Mouse (Mus musculus) midbrain, embryonic 15.5 days (tissue): ENCODE data around the gene Blvrb. TPM values are rescaled to one million over a fixed set of nuclear protein-coding genes. Genes with fewer than 3 reads are reported as not detected.
A peak's percentile ranks its signal among the peaks of the same experiment; 100 is the strongest.

Source experiments
- ATAC-seq: fragments of 200-750 bp; cut with Nextera tagmentation; replicated peaks from 2 replicates; pipeline ENCODE4 v1.8.0; 2017; ENCODE audit warnings: moderate TSS enrichment
- H3K27ac ChIP-seq: fragments of 300-500 bp; sonication (generic); 2 replicates; pipeline ENCODE4 v1.5.1; 2015; ENCODE audit warnings: mild to moderate bottlenecking, inconsistent platforms
- H3K27me3 ChIP-seq: fragments of 300-500 bp; sonication (generic); replicated peaks from 2 replicates; pipeline ENCODE4 v1.6.1; 2015; ENCODE audit warnings: inconsistent platforms
- H3K36me3 ChIP-seq: fragments of 300-500 bp; sonication (generic); replicated peaks from 2 replicates; pipeline ENCODE4 v1.6.1; 2015; ENCODE audit warnings: inconsistent platforms
- H3K4me1 ChIP-seq: fragments of 300-500 bp; sonication (generic); 2 replicates; pipeline ENCODE4 v1.6.1; 2015; ENCODE audit warnings: inconsistent platforms
- H3K4me2 ChIP-seq: fragments of 300-500 bp; sonication (generic); 2 replicates; pipeline ENCODE4 v1.6.1; 2015; ENCODE audit warnings: inconsistent platforms, mild to moderate bottlenecking, moderate library complexity
- H3K4me3 ChIP-seq: fragments of 300-500 bp; sonication (generic); 2 replicates; pipeline ENCODE4 v1.5.1; 2015; ENCODE audit warnings: mild to moderate bottlenecking, inconsistent platforms
- H3K9ac ChIP-seq: fragments of 300-500 bp; sonication (generic); 2 replicates; pipeline ENCODE4 v1.6.1; 2015; ENCODE audit warnings: mild to moderate bottlenecking, inconsistent platforms
- H3K9me3 ChIP-seq: fragments of 300-500 bp; sonication (generic); 2 replicates; pipeline ENCODE4 v1.6.1; 2016; ENCODE audit warnings: inconsistent platforms
- WGBS: fragments of 180-500 bp; shearing (Covaris S2); methylation state at CpG from one replicate; pipeline ENCODE4 v1.1.7; 2015; ENCODE audit warnings: mixed read lengths; 5-methylcytosine and 5-hydroxymethylcytosine counted together
- polyA plus RNA-seq: library from polyadenylated mRNA; unstranded; fragments of >200 nt; fragmentation: Nextera tagmentation; extraction: Ambion mirVana; gene quantifications from 2 replicates; pipeline ENCODE4 v1.2.1, GENCODE M21; 2015

The Blvrb gene
- polyA plus RNA-seq, 1 experiment from 2014 or later = 17.9 TPM

DNA sequence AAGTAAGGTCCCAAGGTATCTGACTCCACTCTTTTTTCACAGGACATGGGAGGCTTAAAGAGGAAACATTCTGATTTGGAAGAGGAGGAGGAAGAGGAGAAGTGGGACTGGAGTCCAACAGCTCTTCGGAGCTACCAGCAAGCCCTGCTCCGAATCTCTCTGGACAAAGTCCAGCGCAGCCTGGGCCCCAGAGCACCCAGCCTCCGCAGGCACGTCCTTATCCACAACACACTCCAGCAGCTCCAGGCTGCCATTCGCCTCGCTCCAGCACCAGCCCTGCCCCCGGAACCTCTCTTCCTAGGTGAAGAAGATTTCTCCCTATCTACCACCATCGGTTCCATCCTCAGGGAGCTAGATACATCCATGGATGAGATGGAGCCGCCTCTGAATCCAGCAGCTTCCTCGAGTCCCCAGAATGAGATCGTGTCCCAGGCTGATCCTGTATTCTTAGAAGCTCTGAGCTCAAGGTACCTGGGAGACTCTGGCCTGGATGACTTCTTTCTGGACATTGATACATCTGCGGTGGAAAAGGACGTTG is 28.4 kb downstream of the Blvrb start:
- H3K4me1 ChIP-seq = peaks cover 10% of the 10 kb centered on the region
- H3K27ac ChIP-seq = no peak overlapping the region
- H3K4me3 ChIP-seq = no peak overlapping the region
- no peaks in the 10 kb centered on the region for H3K36me3 ChIP-seq
- no peaks in the 10 kb centered on the region for H3K27me3 ChIP-seq
- no peaks in the 10 kb centered on the region for H3K9me3 ChIP-seq
- WGBS = 95% methylated on average over 14 of the region's 14 CpGs
- no peak overlapping the region for H3K4me2 ChIP-seq
- ATAC-seq = no peak
- H3K9ac ChIP-seq = no peak overlapping the region

DNA sequence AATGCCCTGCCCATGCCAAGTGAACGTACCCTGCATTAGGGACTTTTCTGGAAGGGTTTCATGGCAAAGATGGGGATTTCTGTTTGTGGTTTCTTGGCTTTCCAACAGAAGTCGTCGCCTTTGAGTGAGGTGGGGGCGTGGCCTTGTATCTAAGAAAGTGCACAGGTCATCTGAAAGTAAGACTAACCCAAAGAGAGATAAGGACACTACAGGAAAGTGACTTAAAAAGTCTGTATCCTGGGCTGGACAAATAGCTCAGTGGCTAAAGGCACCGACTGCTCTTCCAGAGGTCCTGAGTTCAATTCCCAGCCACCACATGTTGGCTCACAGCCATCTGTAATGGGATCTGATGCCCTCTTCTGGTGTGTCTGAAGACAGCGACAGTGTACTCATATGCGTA is 30.8 kb downstream of the Blvrb start:
- no peak overlapping the region for H3K9ac ChIP-seq
- WGBS = 83% methylated on average over 7 of the region's 7 CpGs
- ATAC-seq = no peak
- no peak overlapping the region for H3K4me2 ChIP-seq
- H3K36me3 ChIP-seq = no peaks in the 10 kb centered on the region
- H3K27ac ChIP-seq = no peak overlapping the region
- H3K9me3 ChIP-seq = no peaks in the 10 kb centered on the region
- no peaks in the 10 kb centered on the region for H3K27me3 ChIP-seq
- no peak overlapping the region for H3K4me3 ChIP-seq
- peaks cover 12% of the 10 kb centered on the region for H3K4me1 ChIP-seq

DNA sequence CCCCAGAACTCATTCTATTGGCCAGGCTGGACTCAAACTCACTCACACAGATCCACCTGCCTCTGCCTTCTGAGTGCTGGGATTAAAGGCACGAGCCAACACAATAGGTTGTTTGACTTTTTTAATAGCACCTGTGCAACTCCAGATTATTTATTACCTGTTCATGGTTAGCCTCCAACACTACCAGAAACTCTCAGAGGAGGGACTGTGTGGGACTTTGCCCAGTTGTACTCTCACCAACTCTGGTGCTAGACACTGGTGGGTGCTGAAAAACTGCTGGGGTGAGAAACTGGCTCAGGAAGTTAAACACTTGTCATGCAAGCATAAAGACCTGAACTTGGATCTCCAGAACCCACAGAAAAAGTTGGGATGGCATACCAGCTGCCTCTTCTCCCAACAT is 32.0 kb downstream of the Blvrb start:
- no peak overlapping the region for H3K4me2 ChIP-seq
- ATAC-seq = no peak
- WGBS = 83% methylated on average over 1 of the region's 1 CpGs
- no peaks in the 10 kb centered on the region for H3K36me3 ChIP-seq
- H3K27me3 ChIP-seq = no peaks in the 10 kb centered on the region
- no peak overlapping the region for H3K9ac ChIP-seq
- no peak overlapping the region for H3K27ac ChIP-seq
- H3K9me3 ChIP-seq = no peaks in the 10 kb centered on the region
- peaks cover 9% of the 10 kb centered on the region for H3K4me1 ChIP-seq
- no peak overlapping the region for H3K4me3 ChIP-seq

DNA sequence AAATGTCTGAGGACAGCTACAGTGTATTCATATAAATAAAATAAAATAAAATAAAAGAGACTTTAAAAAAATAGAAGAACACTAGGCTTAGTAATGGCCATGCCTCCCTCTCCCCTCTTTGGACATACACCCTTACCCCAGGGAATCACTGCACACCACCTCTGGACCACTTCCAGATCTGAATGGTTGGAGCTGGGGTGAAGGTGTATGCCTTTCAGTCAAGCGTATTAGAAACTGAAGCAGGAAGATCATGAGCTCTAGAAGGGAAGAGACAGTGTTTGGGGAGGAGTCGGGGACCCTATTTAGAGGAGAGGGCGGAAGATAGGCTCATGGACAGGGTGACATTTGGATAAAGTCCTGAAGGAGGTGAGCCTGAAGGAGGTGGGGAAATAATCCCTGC is 32.7 kb downstream of the Blvrb start:
- ATAC-seq = no peak
- WGBS = 69% methylated on average over 3 of the region's 3 CpGs
- Histone ChIP-seq H3K9me3 (no peaks in the 10 kb centered on the region), H3K36me3 (no peaks in the 10 kb centered on the region), H3K9ac (no peak overlapping the region), H3K27ac (no peak overlapping the region), H3K27me3 (no peaks in the 10 kb centered on the region), H3K4me1 (peaks cover 6% of the 10 kb centered on the region), H3K4me2 (no peak overlapping the region), H3K4me3 (no peak overlapping the region)

DNA sequence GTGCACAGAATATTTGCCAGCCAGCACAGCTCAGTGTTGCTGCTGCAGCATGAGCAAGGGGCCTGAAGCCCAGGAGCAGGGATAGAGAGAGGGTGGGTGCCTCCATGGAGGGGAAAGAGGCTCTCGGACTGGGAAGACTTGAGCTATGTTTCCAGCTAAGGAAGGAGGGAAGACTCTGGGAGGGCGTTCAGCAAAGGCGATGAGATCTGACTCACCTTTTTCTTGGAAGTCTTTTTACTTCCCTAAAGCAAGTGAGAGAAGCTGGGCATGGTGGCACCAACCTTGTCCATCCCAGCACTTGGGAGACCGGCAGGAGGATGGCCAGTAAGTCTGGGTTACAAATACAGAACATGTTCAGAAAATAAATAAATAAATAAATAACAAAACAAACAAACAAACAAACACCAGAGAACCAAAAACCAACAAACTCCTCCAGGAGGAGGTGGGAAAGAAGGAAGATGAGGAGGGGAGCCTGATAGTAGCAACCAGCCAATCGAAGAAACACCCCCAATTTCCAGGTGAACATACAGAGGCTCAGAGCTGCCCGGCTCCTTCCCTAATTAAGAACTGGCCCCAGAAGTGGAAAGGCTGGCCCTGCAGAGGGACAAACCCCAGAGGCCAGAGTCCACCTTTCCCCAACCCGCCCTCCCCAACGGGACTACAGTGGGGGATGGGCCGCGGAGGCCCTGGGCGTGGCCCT is 33.3 kb downstream of the Blvrb start:
- no peak; the same call in 1 of the 2 replicates for ATAC-seq
- Histone ChIP-seq H3K36me3 (no peaks in the 10 kb centered on the region), H3K27me3 (no peaks in the 10 kb centered on the region), H3K9me3 (no peaks in the 10 kb centered on the region), H3K4me1 (peaks cover 6% of the 10 kb centered on the region), H3K27ac (no peak overlapping the region), H3K4me3 (peak overlapping the region; percentile 29), H3K4me2 (peak overlapping the region; percentile 56), H3K9ac (peak overlapping the region; percentile 34; the same call in 1 of the 2 replicates)
- 10% methylated on average over 11 of the region's 11 CpGs for WGBS

DNA sequence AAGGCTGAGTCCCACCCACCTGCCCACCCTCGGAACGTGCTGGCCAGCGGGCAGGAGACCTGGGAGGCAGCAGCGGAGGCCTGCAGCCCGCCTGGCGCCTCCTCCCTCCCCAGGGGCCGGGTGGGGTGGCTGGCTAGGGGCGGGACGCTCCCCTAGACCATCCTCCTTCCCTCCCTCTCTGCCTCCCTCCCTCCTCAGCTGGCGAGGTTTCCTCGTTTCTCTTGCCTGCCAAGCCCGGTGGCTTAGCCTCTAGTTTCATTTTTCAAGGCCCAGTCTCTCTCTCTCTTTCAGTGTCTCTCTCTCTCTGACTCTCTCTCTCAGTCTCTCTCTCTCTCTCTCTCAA is 33.8 kb downstream of the Blvrb start:
- no peak overlapping the region for H3K27ac ChIP-seq
- H3K9me3 ChIP-seq = no peaks in the 10 kb centered on the region
- peak; percentile 29 for ATAC-seq
- H3K36me3 ChIP-seq = no peaks in the 10 kb centered on the region
- no peaks in the 10 kb centered on the region for H3K27me3 ChIP-seq
- under 1% methylated on average over 12 of the region's 12 CpGs for WGBS
- H3K9ac ChIP-seq = peak overlapping the region; percentile 34; the same call in 1 of the 2 replicates
- peaks cover 10% of the 10 kb centered on the region for H3K4me1 ChIP-seq
- H3K4me2 ChIP-seq = peak overlapping the region; percentile 56
- H3K4me3 ChIP-seq = peak overlapping the region; percentile 29

DNA sequence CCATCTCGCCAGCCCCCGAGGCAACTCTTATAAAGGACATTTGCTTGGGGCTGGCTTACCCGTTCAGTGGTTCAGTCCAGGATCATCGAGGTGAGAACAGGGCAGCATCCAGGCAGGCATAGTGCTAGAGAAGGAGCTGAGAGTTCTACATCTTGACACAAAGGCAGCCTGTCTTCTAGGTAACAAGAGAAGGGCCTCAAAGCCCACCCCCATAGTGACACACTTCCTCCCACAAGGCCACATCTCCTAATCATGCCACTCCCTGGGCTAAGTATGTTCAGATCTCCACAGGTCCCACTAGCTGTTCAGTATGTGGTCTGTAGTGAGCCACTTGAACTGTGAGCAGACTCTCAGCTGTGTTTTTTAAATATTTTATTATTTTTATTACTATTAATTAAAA is 36.1 kb downstream of the Blvrb start:
- Histone ChIP-seq H3K9ac (no peak overlapping the region), H3K27me3 (no peaks in the 10 kb centered on the region), H3K27ac (no peak overlapping the region), H3K4me3 (no peak overlapping the region), H3K9me3 (no peaks in the 10 kb centered on the region), H3K36me3 (no peaks in the 10 kb centered on the region), H3K4me2 (no peak overlapping the region), H3K4me1 (peaks cover 15% of the 10 kb centered on the region)
- 89% methylated on average over 4 of the region's 4 CpGs for WGBS
- ATAC-seq = no peak

DNA sequence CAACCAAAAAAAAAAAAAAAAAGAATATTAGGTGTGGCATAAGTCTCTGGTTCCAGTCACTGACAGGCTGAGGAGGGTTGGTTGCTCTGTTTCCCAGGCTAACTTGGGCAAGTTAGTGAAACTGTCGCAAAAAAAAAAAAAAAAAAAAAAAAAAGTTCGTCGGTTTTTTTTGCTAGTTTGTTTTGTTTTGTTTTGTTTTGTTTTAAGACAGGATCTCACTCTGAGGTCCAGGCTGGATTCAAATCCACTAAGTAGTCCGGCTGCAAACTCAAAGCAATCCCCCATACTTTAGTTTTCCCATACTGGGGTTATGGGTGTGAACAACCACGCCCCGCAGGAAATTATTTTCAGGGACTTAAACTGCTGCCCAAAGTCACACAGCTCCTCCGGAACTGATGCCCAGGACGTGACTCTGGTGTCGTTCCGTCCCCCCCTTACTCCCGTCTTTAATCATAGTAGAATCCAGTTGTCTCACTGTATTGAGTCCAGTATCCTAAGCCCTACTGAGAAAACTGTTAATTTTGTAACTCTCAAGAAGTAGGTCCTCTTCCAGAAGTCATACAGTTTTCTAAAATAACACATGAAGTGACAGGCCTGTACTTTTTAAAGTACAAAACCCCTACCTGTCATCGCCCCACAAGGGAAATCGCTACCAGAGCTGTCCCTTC is 38.5 kb downstream of the Blvrb start:
- Histone ChIP-seq H3K4me3 (peak overlapping the region; percentile 68), H3K4me1 (peaks cover 18% of the 10 kb centered on the region), H3K4me2 (peak overlapping the region; percentile 64), H3K27ac (peak overlapping the region; percentile 85; the same call in 1 of the 2 replicates), H3K27me3 (peaks cover 8% of the 10 kb centered on the region; the same call in 1 of the 2 replicates), H3K9me3 (no peaks in the 10 kb centered on the region), H3K36me3 (no peaks in the 10 kb centered on the region), H3K9ac (no peak overlapping the region; the same call in 1 of the 2 replicates)
- ATAC-seq = peak; percentile 41
- WGBS = 6% methylated on average over 13 of the region's 13 CpGs

DNA sequence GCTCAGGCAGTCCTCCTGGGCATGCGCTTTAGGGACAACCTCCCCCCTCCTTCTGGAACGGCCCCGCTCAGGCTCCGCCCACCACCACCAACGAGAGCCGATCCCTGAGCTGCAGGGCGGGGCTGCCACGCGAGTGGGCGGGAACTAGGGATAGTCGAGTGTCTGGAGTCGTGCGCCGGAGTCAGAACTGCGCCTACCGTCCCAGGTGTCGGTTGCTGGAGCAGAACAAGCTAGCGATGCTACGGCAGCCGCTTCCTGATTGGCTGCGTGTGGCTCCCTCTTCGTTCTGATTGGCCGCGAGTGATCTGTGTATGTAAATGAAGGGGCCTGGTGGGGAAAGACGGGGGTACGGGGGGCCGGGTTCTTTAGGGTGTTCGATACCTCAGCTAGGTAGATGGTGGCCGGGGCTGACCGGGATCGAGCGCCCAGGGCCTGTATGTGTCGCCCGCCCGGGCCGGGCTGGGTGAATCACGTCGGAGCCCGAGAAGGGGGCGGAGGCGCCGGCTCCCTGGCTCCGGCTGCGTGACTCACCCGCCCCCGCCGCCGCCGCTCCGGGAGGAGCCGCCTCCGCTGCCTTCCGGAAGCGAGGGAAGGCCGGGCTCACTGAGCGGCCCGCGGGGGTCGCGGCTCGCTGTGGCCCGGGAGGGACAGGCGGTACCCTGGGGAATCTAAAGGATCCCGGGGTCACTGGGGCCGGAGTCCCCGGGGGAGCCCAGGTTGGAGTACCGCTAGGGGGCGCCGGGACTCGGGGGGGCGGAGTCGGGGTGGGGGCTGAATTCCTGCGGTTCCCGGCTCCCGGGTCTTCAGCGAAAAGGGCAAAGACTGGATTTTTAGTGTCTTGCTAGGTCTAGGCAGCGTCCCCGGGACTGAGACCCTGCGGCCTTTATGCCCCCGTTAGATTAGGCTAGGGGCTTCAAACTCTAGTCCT is 39.3 kb downstream of the Blvrb start, which contains the start of gene Sertad1:
Gene Sertad1, plus strand, starts transcription at position 141 of the 928 bp plus-strand sequence.
- peak within 1 kb of the TSS; percentile 64 for H3K9ac ChIP-seq
- peak within 1 kb of the TSS; percentile 68 for H3K4me3 ChIP-seq
- H3K9me3 ChIP-seq = no peaks in the 10 kb centered on the region
- H3K4me1 ChIP-seq = peaks cover 14% of the 10 kb centered on the region
- H3K36me3 ChIP-seq = no peaks in the 10 kb centered on the region
- peak; percentile 98 for ATAC-seq
- H3K27ac ChIP-seq = peak within 1 kb of the TSS; percentile 85
- WGBS = under 1% methylated on average over 79 of the region's 80 CpGs
- peak within 1 kb of the TSS; percentile 64 for H3K4me2 ChIP-seq
- peaks cover 8% of the 10 kb centered on the region; the same call in 1 of the 2 replicates for H3K27me3 ChIP-seq

DNA sequence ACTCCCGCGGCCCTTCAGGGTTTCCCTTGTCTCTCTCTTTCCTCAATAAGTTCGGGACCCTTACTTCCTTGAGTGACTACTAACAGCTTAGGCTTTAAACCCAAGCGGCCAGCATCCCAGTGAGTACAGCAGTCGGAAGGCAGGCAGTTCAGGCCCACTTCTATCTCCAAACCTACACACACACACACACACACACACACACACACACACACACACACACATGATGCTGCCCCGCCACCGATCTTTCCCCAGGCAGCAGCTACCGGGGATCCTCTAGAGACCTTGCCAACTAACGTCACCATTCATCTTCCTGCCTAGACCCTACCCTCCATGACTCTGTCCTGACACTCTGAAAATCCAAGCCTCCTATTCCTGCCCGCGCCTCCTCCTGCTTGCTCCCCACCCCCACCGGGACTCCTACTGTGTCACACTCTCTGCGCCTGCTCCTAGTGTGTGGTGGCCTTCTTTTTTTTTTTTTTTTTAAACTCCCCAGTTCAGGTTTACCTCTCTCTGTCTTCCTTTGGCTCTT is 40.0 kb downstream of the Blvrb start:
- no peak for ATAC-seq
- H3K36me3 ChIP-seq = no peaks in the 10 kb centered on the region
- H3K4me3 ChIP-seq = peak overlapping the region; percentile 68
- H3K4me1 ChIP-seq = peaks cover 14% of the 10 kb centered on the region
- peak overlapping the region; percentile 64 for H3K9ac ChIP-seq
- H3K4me2 ChIP-seq = peak overlapping the region; percentile 64
- H3K9me3 ChIP-seq = no peaks in the 10 kb centered on the region
- H3K27me3 ChIP-seq = peaks cover 8% of the 10 kb centered on the region; the same call in 1 of the 2 replicates
- 6% methylated on average over 13 of the region's 13 CpGs for WGBS
- H3K27ac ChIP-seq = peak overlapping the region; percentile 85

DNA sequence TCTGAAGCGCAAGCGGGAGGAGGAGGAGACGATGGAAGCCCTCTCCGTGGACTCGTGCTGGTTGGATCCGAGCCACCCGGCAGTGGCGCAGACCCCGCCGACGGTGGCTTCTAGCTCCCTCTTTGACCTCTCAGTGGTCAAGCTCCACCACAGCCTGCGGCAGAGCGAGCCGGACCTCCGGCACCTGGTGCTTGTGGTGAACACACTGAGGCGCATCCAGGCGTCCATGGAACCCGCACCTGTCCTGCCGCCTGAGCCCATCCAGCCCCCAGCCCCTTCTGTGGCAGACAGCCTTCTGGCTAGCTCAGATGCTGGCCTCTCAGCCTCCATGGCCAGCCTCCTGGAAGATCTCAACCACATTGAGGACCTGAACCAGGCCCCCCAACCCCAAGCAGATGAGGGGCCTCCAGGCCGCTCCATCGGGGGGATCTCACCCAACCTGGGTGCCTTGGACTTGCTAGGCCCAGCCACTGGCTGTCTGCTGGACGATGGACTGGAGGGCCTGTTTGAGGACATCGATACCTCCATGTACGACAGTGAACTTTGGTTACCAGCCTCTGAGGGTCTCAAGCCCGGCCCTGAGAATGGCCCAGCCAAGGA is 41.6 kb downstream of the Blvrb start:
- ATAC-seq = no peak
- Histone ChIP-seq H3K27me3 (peaks cover 8% of the 10 kb centered on the region; the same call in 1 of the 2 replicates), H3K4me1 (peaks cover 14% of the 10 kb centered on the region), H3K9ac (no peak overlapping the region), H3K27ac (no peak overlapping the region), H3K36me3 (no peaks in the 10 kb centered on the region), H3K9me3 (no peaks in the 10 kb centered on the region), H3K4me2 (no peak overlapping the region), H3K4me3 (no peak overlapping the region)
- WGBS = 91% methylated on average over 25 of the region's 25 CpGs
